Mouse (Mus musculus): Measurements from ENCODE around the gene Arl3.

- TF ChIP-seq CTCF (IDR thresholded peaks at IDR 0.05; ENCODE audit: low read depth), result no peak
- no peak for TF ChIP-seq EP300 (optimal IDR thresholded peaks at IDR 0.05)
These were observed 69.5 kb downstream of the Arl3 start for GRCm38 (mm10) chr19:46503351-46504084.

All from stomach, postnatal 0 days (tissue).